Mouse (Mus musculus) ES-Bruce4 (cell line): ENCODE measurements around the gene Tbcd.

ENCODE experiments used
- CTCF ChIP-seq: IDR thresholded peaks from one replicate; pipeline ENCODE4 v1.8.1; 2011; ENCODE audit warnings: low read depth, low read length
- EP300 ChIP-seq: IDR thresholded peaks from 2 replicates; pipeline ENCODE4 v1.6.1; 2011; ENCODE audit warnings: low read depth, low read length; ENCODE audit not compliant: insufficient read depth
- POLR2A ChIP-seq: IDR thresholded peaks from one replicate; pipeline ENCODE4 v1.8.1; 2011; ENCODE audit warnings: low read length; ENCODE audit not compliant: insufficient read depth

- TF ChIP-seq EP300, result no peak
- TF ChIP-seq CTCF, result no peak
- TF ChIP-seq POLR2A, result no peak
These were observed 201.9 kb downstream of the Tbcd start for GRCm38 (mm10) chr11:121653631-121654030.
